Mouse (Mus musculus): Measurements from ENCODE around the gene Elp4.
A peak's percentile ranks its signal among the peaks of the same experiment; 100 is the strongest.

Elp4 gene

DNA sequence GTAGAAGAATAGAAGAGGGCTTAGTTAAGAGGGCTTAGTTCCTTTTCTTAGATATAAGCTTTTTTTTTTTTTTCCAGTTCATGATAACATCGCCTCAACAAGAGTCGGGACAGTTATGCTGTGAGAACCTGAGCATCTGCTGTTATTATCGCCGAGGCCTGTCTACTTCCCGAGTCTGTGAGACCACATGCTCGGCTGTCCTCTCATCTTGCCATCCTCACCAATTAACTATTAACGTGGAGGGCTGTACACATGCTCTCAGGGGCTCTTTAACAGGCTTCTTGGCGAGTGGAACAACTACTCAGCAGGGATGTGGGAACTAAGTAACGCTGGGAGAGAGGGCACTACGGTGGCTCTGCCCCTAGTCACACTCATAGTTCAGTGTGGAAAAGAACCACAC lies 99.9 kb downstream of the Elp4 start:
- DNase-seq: no peak

DNA sequence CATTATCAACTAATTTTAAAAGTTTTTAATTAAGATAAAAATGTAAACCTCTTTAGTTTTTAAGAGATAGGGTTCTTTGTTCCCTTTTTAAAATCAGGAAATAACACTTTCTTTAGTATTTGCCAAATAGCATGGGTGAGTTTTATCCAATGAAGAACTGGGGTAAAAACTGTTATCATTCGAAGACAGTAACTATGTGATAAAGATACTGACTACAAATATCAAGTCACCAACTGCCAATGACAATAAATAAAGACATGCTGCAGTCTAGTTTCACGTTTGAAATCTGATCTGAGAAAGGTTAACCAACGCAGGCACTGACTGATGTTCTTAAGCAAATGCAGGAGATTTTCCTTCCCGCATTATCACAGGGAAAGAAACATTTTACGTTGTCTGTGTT lies 100.9 kb downstream of the Elp4 start:
- no peak for DNase-seq

DNA sequence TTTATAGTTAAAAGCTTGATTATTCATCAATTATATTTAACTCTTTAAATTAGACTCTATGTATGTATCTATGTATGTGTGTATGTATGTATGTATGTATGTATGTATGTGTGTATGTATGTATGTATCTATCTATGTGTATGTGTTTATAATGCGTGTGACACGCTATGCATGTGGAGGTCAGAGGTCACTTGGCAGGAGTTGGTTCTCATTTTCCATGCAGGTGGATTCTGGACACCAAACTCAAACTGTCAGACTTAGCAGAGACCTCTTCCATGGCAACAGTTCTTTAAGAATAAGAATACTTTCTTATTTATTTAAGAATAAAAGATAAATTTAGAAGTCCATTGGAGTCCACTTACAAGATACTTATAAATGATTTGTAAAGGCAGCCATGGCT lies 101.5 kb downstream of the Elp4 start:
- no peak for DNase-seq

DNA sequence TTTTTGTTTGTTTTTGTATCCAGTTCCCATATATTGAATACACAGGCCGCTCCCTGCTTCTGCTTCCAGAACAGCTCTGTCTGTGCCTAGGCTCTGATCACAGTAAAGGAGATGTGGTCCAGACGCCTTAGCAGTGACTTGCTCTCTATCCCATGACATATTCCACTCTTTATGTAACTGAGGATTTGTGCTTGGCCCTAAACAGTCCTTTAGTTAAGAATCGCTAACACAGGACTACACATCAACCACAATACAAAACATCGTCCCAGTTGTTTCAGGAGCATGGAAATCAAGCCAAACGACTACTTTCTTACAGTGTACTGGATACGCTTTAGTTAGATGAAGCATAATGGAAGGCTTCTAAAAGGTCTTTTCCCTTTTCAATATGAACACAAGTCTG lies 102.8 kb downstream of the Elp4 start:
- no peak for DNase-seq

DNA sequence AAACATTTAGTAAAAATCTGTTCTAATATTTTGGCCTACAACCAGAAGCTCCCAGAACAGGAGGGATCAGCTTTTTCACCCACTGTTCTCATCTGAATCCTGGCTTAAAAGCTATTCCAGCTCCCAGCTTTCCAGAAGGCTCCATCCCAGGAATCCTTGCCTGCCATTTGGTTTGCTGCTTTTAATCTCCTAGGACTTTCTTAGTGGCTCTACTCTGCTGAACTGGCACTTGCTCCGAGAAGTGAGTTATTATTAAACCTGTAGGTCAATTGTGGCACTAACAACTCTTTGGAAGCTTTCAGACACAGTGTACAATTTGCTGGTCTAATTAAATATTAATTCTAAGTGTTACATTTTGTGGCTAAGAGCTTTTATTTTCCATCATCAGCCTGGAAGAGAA lies 103.7 kb downstream of the Elp4 start:
- DNase-seq: peak; percentile 12

DNA sequence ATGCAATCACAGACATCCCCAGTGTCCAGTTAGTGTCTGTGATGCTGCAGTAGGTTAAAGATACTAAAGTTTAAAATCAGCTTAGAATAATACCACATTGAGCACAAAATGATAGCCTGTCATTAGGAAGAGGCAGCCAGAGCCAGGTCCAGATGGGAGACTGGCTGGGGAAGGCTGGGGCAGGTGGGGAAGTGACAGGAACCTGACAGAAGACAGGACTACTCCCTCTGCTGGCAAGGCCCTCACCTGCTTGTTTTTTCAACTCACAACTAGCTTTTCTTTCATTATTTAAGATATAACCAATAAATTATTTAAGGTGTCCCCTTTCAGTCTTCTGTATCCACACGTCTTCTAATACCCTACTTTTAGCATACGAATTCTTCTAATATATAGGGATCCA lies 104.5 kb downstream of the Elp4 start:
- DNase-seq: peak; percentile 38

DNA sequence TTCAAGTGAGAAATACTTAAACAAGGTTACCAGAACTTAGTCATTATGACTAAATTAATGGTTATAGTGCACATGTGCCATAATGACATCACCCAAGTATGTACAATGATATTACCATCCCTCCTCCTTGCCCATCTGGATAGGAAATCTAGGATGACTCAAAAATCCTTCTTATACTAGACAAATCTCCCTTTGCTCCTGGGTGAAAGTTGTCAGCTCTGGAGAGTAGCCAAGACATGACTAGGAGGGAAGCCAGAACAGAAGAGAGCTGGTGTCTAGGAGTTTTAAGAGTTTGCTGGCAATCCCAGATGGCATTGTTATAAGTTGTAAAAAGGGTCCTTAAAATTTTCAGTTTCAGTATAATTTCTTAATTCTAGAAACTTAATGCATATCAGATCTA lies 106.5 kb downstream of the Elp4 start:
- peak; percentile 8 for DNase-seq

DNA sequence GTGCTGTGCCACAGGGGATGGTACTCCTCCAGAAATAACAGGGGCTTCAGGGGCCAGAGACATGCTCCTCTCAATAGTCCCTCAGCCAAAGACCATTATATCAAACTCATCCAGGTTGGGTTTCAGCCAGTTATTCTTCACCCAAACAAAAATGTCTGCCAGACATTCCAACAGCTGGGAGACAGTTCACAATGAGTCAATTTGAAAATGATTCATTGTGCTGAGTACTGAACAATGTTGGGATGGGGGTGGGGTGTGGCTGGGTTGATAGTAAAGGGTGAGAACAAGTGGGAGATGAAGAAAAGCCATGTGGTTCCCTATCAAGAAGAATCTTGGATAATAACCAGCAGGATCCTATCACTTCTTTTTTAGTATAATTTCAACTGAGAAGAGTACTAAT lies 108.3 kb downstream of the Elp4 start:
- no peak for DNase-seq

DNA sequence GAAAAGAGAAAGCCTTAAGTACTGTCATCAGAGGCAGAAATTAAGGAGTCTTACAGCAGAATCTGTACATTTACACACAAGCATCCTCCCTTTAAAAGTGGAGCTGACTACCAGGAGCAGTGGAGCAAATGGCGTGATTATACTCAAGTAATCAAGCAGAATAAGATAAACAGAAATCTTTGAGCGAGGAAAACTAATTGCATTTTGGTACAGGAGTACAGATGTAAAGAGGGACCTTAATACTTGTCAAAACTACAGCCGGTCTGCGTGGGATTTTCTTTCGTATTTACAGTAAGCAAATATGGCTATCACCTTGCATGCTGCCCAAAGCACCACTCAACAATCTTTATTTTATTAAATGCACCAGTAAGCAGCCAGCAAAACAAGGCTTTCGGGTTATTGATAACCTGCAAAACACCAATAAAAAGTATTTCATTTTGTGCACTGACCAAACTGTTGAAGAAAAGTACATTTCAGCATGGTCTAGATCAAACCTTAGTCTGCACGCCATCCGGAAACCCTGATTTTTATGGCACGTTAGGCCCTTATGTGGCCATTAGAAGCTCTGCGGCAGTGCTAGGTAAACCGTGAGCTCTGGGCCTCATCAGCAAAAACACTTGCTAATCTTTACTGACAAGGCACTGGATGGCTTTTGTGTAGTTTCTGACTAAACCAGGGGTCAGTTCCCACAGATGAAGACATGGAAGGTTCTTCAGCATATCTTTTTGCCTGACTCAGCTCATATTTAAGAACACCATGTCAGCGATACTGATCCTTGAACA lies 111.8 kb downstream of the Elp4 start:
- DNase-seq: no peak

DNA sequence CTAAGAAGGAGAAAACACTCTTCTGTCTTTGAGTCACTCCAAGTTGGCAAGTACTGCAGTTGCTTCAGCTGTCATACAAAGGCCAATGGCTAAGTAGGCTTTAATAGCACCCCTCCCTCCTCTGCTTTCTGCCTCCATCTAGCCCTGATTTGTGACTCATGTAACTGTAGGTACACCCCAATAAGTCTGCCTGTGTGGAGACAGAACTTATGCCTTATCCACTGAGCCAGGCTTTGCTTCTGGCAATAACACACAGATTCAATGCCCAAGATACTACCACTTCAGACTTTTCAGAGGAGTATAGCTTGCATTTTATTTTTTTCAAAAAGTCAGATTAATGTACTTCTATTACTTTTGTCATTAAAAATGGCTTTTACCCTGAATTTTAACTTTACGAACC lies 114.4 kb downstream of the Elp4 start:
- no peak for DNase-seq

DNA sequence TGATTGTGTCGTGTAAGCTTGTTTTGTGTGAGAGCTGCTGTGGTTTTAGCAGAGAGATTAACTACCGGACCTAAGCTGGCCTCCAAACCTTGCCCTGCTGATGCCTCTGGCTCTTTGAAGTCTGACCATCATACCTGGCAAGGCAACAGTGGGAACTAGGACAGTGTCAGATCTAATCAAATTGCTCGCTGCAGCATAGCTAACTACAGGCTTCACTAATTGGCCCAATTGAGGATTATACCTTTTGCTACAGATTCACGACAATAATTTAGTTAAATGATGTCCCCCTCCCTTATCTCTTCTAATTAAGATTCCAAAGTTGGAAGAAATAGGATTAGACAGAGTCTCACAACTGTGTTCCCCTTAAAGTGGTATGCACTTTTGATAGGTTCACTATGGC lies 116.6 kb downstream of the Elp4 start:
- no peak for DNase-seq

DNA sequence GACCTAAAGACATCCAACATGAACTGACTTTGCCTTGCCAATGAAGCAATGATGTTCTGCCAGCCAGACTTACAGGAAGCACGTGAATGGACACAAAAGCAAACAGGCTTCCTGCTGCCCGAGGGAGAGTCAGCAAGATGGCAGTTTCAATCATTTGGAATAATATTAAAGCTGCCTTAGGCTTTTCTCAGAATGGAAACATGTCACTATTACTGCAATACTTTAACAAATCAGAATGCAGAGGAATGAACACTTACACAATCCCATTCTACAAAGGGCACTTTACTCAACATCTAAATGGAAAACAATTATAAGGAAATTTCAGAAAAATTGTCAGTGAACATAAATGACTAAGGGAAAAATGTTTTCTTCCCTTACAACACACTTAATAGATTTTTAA lies 117.4 kb downstream of the Elp4 start:
- DNase-seq: no peak

DNA sequence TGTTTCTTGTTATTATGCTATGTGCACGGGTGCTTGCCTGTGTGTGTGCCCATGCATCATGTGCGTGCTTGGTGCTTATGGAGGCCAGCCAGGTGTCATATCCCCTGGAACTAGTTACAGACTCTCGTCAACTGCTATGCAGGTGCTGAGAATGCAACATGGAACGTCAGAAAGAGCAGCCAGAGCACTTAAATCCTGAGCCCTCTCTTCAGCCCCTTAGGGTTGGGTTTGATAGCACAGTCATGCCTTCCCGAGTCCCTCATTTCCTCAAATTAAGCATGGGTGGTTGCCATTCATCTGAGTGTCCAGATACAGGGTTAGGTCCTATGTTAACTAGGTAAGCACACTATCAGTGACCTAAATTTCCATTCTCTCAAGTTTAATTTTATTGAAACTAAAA lies 121.5 kb downstream of the Elp4 start:
- no peak for DNase-seq

DNA sequence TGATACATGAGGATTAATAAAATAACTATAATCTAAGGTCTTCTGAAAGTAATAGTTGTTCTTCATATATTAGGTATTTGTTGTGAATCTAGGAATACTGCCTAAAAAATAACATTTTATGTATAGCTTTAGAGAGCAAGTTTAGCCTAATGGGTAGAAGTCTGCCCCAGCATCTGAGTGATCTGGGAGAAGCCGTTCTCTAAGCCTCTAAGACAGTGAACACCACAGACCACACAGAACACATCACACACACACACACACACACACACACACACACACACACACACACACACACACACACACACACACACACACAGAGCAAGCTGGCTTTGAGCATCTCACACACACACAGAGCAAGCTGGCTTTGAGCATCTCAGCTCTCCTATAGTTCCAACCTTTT lies 123.6 kb downstream of the Elp4 start:
- no peak for DNase-seq

DNA sequence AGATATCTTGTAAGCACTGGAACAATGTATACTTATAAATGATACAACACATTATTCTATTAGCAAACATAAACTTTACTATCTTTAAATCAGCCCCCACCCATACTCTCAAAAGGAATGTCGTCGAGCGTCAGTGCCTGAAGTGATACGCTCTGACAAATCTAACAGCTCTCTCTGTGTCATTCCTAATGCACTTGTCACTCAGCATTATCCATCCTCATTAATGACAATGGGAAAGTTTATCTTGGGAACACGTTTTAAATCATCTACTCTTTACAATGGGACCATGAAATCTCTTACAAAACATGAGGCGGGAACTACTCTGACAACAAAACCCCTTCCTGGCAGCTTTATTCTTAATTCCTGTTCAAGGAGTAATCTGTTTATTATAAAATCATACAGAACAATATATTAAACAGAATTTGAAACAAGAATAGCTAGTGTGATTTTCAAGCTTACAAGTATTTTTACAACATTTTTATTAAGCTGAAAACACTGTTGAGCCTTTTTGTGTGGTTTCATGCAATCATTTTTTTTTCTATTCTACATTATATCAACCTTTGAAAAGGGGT lies 125.0 kb downstream of the Elp4 start:
- no peak for DNase-seq

DNA sequence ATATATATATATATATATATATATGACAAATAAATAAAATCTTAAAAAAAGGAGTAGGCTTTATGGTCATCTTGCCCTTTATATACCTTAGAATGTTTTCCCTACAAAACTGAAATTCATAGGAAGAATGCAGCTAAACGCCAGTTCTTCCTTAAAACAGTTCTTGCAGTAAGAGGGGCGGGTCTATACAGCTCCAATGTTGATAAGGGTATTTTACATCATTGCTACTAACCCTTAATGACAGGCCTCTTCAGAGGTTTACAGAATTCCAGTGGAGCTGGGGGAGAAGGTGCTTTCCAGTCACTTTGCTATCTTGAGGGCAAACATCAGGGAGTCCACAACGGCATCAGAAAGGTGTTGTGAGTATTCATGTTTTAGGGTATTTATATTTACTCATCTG lies 133.1 kb downstream of the Elp4 start:
- DNase-seq: no peak

DNA sequence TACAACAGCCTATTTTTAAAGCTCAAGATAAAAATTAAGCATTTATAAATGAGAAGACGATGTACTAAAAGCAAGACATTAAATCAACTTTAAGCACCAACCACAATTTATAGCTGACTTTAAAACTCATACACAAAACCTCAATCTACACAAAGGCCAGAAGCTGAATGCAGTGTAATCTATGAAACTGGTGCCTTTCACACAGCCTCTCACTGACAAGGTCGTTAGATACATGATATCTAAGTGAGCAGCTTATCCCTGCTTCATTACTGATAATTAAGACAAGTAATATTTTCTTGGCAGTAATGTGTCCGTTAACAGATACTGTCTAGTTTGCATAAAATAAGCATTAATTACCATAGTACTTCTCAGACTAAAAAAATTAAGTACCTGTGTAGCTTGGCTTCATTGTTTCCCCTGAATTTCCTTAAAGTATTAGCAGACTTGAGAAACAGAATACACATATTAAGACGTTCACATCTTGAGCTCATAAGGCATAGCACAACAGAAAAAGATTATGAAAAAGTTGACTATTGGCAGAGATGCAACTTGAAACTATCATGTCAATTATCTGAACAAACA lies 134.5 kb downstream of the Elp4 start:
- no peak for DNase-seq

DNA sequence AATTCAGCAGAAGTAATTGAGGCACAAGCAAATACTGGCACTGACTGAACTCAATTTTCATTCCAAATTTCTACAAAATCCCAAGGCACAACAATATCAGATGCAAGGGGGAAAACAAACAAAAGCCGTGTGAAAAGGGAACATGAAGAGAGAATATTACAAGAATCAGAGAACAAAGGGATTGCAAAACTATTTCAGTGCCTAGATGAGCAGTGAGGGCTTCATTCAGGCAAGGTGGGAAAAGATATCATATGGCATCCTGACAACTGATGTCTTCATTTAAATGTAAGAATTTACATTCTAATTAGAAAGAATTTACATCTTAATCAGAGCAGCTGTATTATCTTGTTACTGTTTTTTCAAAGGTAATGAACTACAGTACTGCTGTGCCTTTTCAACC lies 150.9 kb downstream of the Elp4 start:
- no peak for DNase-seq

DNA sequence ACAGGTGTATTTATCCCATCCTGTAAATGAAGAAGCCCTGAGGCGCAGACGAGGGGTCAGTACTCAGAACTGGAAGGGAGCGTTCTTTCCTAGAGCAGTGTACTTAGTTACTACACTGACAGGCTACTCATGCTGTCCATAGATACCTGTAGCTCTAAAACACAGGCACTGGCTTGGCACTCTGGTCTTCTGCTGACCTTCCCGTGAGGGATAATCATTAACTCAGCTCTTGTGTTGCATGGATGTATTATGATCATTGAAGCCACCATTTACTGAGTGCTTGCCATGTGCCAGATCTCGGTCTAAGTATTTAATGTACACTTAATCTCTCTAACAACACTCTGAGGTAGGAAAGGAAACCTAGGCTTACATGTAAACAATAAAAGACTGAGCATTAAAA lies 155.3 kb downstream of the Elp4 start:
- DNase-seq: no peak

DNA sequence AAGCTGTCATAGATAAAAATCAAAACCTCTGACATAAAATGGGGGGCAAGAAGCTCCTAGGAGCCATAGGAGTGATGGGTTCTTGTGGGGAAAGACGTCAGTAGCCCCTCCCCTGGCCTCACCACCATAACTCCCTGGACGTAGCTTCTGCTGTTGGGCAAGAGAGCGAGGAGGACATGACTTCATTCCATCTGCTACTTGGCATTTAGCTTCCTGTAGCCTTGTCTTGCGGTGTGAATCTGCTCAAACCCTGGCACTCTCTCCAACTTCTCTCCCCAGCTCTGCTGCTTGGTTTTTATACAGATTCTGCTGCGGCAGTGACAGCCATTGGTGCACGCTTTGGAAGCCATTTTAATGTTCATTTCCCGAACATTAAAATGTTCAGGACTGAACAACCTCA lies 157.5 kb downstream of the Elp4 start:
- no peak for DNase-seq

DNA sequence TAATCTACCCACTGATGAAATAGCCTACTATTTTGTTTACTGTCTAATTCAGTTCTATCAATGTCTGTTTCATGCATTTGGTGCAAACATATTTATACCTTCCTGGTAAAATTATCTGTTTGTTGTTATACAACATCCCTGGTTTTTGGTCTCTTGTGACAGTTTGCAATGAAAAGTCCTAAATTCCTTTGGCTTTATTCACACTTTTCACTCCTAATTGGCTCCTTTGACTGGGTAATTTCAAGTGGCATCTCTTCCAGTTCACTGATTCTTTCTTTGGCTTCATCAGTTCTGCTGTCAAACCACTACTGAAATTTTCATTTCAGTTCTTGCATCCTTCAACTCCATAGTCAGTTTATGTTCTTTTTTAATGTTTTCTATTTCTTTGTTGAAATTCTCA lies 168.2 kb downstream of the Elp4 start:
- DNase-seq: no peak

DNA sequence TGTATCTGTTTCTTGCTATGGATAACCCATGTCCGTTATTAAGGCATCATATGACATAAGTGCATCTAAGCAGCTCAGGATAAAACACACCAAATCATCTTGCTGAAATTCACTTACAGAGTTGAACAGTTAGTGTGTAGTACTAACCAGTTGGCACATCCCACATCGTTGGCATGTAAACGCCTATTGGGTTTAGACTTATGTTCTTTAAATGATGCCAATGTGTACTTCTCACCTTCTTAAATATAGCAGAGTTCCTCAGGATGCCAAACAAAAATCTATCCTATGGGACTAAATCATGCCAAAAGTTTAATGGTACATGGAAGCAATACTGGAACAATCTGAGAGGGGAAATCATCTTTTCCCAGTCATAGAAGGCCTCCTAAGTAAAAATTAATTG lies 173.7 kb downstream of the Elp4 start:
- DNase-seq: no peak

DNA sequence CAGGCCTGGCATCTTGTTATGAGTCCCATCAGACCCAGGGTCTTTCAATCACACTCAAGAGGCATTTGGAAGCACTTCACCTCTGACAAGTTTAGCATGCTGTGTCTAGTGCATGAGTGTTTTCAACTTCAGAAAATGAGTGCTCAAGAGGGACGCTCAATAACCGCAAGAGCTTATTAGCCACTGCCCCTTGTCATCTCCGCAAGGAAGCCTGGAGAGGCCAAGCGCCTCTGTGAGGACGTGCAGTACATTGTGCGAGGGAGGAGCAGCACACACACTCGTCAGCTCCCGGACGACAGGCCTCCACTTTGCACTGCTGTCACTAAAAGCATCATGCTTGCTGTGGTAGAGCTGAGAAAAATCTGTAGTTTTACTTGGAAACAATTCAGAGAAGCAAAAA lies 177.7 kb downstream of the Elp4 start:
- DNase-seq: no peak

DNA sequence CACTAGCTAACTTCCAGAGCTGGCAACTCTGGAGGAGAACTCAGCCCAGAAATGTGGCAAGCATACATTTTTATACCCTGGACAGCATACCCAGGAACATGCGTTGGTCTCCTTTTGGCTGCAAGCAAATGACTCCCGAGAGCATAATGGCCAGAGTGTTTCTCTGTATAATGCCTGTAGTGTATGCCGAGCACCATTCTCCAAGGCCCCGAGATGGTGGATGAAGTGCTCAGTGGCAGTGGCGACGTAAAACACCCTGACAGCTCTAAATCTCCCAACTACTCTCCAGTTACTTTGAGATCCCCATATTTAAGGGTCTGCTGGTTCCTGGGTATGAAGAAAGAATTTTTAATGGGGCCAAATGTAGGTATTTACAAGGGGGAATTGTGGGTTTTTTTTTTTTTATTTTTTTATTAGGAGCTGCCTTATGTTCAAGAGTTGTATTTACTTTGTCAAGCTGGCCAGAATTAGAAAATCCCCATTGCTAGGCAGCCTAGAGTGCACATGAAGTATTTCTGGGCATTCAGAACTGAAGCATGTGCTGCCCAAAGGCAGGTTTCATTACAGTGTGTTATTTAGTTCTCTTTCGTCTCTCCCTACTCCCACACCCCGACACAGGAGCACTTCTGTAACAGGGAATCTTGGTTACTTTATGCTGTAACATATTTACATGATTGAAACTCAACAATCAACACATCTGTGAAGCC lies 188.8 kb downstream of the Elp4 start:
- no peak for DNase-seq
